Mouse (Mus musculus): ENCODE measurements at regions not wholly inside any gene's neighbourhood (a gene's known extent, or its start where the extent isn't known, plus 50 kb on each side); places are given as distances from the start of the nearest gene placed in this dataset.

DNA sequence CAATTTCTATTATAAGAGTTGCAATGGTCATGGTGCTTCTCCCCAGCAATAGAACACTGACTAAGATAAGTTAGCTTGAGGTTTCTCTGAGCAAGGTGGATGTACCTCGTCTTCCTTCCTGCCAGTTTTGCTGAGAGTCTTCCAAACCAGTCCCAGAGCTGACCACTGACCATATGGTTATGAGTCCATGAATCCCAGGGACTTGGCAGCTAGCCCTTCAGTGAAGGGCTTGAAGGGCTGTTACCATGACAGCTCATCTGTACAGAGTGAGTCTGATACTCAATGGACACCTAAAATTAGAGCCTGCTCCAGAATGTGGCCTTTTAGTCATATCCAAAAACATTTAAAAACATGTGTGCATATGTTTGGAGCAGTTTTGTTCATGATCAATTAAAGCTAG lies 297.5 kb upstream of the Thsd7b start:
- no peak for DNase-seq (ENCODE audit: low spot score)

DNA sequence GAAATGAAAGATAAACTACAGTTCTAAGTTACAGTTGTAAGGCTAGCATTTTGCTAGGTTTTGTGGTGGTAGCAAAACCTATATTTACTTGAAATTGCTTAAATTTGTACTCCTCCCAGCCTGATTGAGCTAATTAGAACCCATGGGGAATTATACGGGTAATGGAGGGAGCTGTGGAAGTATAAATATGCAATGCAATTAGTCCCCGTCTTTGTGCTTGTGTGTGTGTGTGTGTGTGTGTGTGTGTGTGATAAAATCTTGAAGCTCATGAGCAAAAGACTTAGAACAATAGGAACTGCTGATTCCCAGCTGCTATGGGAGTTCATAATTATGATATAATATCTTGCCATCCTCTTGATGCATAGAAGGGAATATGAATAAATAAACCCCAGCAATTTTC lies 321.7 kb upstream of the Thsd7b start:
- no peak for DNase-seq (ENCODE audit: low spot score)

DNA sequence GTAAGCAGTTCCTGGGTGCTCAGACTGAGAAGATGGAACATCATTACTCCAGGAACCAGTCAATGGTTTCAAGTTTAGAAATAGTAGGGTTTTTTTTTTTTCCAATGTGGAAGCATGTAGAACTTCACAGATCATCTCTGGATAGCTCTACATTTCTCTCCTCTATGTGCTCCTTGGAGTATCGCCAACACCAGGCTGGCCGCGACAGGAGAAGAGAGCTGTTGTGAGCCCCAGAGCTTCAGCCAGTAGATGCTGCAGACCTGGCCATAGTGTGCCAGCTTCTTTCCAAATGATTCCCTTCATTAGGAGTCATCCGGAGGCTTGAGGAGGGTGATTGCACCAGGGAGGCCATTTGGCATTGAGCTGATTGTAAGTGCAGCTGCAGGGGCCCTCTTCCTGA lies 322.6 kb upstream of the Thsd7b start:
- no peak for DNase-seq (ENCODE audit: low spot score)

DNA sequence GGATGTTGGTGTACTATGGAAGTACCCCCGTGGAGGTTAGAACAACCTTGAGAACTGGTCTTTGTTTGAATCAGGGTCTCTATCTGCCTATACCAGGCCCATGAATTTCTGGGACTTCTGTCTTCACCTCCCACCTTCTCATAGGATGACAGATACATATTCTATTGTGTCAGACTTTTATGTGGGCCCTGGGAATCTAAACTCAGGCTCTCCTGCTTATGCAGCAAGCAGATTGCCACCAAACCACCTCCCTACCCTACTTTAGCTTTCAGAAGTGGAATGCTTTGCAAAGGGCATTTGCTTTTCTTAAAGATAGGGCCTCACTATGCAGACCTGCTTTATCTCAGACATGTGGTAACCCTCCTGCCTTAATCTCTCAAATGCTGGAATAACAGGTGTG lies 322.7 kb upstream of the Cxcr4 start:
- DNase-seq (ENCODE audit: low spot score), result no peak

DNA sequence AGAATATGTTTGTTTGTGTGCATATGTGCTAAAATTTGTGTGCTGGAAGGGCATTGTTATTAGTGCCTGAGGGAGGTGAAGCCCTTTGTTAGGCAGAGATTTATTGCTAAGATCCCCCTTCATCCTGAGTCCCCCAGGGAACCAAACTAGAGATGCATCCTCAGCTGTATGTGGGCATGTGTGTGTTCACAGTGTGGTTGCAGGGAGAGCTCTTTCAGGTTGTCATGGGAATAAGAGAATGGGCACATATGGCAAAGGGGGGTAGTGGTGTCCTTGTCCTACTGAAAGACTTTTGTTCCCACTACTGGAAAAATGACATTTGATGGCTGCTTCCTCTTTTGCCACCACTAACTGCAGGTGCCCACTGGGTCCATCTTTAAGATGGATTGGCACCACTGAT lies 320.4 kb upstream of the Cxcr4 start:
- DNase-seq (ENCODE audit: low spot score), result no peak

DNA sequence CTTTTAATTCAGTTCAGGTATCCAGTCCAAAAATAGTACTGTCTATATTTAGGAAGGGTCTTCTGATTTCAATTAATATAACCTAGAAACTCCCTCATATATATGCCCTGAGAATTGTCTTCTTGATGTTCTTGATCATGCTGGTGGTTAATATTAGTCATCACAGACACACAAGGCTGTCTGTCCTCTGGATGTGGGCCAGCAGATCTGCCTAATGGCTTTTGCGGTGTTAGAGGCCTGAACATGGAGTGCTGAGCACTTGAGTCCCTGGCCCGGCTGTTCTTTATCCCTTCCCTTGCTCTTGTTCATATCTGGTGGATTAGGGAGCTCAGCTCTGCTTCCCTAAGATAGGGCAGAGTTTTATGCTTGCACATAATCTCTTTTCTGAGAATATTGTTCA lies 315.5 kb upstream of the Cxcr4 start:
- no peak for DNase-seq (ENCODE audit: low spot score)

DNA sequence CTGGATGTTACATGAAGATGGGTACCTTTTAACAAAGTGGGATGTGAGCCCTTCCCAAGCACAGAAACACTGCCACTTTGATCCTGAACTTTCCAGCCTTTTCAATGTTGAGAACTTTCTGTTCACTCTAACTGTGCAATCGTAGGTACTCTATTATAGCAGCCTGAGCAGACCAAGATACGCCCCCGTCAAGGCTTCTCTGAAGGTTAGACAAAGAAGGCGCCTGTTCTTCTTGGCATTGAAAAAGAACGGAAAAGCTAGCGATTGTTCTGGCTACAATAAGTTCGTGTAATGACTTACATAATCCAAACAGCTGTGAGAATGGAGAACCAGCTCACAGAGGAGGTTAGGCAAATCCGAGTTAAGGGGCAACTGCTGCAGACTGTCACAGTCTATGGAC lies 305.9 kb upstream of the Cxcr4 start:
- DNase-seq (ENCODE audit: low spot score), result no peak

DNA sequence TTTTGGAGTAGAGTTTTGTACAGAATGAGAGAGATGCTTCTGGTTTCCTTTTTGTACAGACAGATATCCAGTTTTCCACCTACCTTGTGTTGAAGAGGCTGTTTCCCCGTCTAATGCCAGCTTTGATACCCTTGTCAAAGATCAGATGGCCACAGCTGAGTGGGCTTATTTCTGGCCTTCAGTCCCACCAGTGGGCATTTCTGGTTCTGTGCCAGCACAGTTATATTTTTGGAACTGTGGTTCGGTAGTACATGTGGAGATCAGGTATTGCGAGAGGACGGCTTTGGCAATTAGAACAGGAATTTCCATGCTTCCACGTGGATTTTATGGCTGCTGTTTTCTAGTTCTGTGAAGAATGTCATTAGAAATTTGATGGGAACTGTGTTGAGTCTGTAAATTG lies 302.5 kb upstream of the Cxcr4 start:
- DNase-seq (ENCODE audit: low spot score), result no peak

DNA sequence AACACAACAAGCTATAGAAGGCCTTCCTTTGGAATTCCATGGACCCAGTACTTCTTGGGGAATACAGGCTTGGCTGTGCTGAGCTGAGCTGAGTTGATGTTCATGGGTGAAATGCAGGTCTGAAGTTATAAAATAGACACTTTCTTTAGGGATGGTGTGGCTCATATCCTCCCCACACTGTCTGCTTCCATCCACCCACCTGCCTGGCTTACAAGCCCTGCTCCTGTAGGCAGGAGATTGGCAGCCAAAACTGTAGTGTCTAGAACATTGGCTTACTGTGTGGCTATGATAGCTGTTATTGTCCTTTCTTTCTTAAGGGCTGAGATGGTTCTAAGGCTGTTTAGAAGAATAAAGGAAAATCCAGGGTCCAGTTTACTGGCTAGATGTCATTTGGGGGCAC lies 286.2 kb upstream of the Cxcr4 start:
- DNase-seq (ENCODE audit: low spot score), result no peak

DNA sequence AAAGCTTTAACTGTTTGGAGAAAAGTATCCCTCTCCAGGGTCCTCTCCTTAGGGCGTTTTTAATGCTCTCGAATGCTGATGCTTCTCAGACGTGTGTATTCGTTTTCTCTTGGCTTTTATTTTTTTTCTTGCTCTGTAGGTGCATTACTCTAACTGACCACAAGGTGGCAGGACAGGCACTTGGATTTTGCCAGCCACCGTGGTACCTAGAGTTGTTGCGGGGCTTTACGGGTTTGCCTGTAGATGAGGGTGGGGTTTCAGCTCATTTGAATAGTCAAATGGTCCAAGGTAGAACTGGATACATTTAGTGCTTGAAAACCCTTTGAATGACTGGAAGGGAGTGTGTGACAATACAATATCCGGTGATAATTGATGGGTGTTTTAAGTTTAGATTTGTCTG lies 283.2 kb upstream of the Cxcr4 start:
- peak; percentile 2 for DNase-seq (ENCODE audit: low spot score)

DNA sequence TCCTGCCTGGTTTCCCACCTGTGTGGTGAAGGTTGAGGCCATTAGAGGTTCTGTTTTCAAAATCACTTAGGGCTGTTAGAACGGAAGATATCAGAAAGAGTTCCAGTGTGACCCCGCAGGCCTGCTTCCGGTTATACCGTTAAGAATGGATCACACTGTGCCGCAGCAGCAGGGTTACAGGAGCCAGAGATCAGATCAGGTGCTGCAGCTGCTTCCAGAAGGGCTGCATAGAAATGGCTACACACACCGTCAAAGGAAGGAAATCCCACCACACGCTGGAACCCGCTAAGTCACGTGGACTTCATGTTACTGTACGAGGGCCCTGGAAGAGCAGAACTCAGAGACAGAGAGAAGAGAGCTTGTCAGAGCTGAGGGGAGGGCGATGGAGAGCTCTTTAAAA lies 282.1 kb upstream of the Cxcr4 start:
- DNase-seq (ENCODE audit: low spot score), result no peak

DNA sequence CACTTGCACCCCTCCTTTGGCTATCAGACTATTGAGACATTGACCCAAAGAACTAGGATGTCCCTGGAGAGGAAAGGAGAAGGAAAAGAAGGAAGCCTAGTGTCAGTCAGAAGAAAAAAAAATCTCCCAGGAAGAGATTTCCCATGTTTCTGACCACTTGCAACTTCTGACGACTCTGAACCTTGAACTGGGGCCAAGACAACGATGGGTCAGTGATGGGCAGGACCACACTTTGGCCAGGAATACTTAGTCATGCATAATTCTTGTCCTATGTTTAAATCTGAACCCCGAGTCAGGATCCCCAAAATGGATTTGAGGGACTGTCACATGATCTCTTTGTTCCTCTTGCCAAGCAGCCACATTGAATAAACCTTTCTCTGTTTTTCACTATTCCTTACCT lies 276.7 kb upstream of the Cxcr4 start:
- DNase-seq (ENCODE audit: low spot score), result no peak

DNA sequence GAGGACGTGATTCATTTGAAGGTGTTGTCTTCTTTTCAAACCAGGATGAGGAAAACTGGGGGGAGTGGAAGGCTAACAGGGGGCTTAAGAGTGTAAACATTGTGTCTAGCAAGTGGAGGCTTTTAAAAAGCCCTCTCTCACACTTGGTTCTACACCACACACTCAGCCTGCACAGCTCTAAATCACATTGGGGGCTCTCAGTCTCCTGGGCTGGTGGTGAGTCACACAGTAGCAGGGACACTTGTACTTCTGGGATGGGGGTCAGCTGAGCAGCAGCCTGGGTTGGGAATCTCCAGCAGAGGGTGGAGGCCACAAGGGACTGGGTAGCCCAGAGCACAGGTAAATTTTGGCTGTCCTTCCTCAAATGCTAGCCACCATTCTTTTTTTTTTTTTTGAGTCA lies 268.4 kb upstream of the Cxcr4 start:
- no peak for DNase-seq (ENCODE audit: low spot score)

DNA sequence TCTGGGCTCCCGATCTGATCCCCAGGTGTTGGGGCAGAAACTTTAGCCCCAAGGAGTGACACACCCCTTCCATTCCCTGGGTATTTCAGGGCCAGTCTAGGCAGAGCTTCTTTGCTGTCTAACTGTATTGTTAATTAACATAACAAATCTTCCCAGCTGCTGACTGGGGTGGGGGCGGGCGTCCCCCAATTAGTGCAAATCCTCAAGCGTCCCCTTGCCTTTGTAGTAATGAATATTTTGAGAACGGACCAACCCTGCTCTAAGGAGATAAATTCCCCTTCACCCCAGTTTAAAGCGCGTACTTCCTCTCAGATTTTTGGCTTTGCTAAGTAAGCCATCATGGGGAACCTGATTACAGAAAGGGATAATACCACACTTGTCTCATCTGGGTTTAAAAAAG lies 268.0 kb upstream of the Cxcr4 start:
- no peak for DNase-seq (ENCODE audit: low spot score)

DNA sequence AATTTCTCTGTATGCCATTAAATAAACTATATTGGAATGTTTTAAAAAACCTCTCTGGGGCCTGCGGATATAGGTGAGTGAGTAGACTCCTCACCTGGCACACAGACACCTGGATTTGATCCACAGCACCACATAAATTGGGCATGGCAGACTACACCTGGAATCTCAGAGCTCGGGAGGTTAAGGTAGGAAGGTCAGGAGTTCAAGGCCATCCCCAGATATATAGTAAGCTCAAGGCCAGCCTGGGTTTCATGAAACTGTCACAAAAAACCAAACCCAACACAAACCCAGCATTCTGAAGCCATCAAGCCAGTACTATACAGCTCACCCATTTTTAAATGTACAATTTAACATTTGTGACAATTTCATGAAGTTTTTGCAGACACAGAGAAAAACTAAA lies 266.6 kb upstream of the Cxcr4 start:
- DNase-seq (ENCODE audit: low spot score), result no peak

DNA sequence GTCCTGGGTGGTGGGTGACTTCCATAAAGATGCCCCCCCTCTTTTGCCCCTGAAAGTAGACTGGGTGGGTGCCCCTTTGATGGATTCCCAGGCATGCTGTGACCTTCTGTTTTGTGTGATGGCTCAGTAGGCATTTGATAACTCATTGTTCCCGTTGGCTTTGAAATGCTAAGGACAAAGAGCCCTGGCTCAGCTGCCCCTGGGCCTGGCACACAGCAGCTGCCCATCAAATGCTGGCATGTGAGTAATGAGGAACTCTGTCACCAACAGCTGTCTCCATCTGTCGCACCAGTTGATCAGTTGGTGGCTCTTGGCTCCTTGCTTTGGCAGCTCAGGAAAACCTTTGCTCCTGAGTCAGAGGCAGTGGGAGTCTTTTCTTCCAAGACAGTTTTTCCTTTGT lies 264.8 kb upstream of the Cxcr4 start:
- DNase-seq (ENCODE audit: low spot score), result no peak

DNA sequence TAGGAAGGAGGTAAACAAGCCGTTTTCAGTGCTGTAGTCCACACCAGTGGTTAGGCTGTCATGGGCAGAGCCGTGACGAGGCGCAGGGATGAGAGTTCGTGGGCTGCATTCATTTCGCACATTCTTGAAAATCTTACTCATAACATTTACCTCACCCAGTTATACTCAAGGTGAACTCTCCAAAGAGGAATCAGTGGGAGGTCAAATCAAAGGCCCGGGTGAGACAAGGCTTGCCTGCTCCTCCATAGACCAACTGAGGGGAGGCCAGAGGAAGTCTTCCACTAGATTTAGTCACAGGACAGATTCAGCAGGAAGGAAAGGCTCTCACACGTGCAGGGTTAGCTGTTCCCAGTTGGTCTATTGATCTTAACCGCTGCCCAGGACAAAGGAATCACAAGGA lies 262.6 kb upstream of the Cxcr4 start:
- no peak for DNase-seq (ENCODE audit: low spot score)

DNA sequence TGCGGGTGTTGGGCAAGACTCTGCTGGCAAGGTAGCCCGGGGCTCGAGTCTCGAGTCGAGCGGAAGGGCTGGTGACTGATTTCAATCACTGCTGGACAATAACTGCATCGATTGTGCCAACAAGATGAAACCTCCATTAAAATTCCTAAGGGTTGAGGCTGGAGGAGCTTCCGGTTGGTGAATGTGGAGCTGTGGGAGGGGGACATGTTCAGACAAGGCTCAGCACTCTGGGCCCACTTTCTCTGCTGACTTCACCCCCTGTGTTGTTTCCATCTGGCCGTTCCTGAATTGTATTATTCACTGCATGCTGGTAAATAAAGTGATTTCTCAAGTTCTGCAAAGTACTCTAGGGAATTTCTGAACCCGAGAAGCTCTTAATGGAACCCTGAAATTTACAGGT lies 261.2 kb upstream of the Cxcr4 start:
- DNase-seq (ENCODE audit: low spot score), result no peak

DNA sequence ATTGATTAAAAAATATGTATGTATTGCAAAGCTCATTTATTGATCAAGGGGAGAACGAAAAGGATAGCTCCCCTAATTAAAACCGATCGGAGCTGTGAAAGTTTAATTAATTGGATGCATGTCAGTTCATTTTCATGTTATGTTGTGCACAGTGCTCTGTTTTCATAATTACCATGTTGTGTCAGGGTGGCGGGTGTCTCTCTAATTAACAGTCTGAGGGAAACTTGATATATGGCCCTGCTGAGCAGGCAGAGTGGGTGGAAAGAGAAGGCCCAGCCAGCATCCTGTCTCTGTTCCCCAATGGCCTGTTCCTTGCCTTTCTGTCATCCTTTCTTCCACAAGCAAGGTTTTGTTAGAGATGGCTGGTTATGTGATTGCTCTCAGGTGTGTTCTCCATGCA lies 245.3 kb upstream of the Cxcr4 start:
- no peak for DNase-seq (ENCODE audit: low spot score)

DNA sequence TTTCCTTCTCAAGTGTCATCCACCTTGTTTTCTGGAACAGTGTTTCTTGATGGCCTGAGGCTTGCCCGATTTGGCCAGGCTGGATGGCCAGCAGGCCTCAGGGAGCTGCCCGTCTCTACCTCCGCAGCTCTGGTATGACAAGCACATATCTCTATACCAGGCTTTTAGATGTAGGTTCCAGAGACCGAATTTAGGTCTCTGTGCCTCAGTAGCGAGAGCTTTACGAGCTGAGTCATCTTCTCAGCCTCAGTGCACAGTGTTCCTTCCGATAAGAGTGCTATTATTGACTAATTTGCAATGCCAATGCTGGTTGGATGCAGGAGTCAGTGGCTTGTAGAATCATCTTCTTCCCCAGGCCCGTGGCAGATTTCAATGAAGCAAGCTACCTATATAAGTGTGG lies 243.4 kb upstream of the Cxcr4 start:
- DNase-seq (ENCODE audit: low spot score), result no peak

DNA sequence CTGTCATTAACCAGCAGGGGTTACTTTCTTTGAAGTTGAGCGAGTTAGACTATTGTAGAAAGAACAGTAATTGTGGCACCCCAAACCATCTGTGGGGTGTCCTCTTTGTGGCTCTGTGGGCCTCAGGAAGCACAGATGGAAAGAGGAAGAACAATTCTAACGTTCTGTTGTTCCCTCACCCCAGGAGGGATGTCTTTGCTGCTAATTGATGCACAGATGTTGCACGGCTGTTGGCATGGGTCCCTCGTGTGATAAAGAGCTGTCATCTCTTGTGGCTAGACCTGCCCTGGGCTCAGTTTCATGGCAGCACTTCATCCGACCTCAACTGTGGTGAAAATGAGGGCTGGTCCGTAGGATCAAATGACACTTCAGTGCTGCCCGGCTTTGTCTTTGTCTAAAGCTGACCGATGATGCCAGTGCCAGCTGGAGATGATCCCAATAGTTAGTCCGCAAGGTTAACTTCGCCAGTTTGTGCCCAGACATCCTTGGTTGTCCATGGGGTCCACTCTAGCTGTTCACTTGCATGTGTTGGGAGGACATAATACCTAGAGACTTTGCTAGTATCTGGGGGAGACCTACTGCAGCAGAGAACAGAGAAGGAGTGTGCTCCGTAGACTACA lies 241.1 kb upstream of the Cxcr4 start:
- no peak for DNase-seq (ENCODE audit: low spot score)

DNA sequence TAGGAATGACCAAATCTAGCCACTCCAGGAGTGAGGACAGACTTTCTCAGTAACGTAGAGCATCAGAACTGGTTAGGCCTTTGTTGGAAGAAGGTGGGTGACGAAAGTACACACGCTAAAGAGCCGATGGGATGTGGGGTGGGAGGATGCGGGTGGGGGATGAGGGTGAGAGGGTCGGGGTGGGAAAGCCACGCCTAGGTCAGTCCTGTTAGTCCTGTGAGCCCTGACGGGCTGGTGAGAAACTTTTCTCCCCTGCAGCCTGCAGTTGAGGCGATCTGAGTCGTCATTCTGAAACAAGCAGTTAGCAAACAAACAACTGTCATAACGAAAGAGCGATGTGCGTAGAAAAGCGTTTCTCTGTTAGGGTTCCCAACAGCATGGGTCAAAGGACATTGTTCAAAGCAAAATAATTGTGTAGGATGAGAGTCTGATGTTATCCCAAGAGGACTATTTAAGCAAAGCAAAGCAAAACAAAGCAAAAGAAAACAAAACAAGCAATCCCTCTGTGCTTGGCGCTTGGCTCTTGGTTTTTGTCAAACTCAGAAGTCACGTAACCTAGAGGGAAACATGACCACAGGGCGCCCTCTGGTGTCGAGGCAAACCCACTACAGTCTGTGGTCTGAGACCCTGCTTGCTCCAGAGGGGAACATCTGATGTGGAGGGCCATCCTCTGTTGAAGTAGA lies 240.2 kb upstream of the Cxcr4 start:
- DNase-seq (ENCODE audit: low spot score), result peak; percentile 81

DNA sequence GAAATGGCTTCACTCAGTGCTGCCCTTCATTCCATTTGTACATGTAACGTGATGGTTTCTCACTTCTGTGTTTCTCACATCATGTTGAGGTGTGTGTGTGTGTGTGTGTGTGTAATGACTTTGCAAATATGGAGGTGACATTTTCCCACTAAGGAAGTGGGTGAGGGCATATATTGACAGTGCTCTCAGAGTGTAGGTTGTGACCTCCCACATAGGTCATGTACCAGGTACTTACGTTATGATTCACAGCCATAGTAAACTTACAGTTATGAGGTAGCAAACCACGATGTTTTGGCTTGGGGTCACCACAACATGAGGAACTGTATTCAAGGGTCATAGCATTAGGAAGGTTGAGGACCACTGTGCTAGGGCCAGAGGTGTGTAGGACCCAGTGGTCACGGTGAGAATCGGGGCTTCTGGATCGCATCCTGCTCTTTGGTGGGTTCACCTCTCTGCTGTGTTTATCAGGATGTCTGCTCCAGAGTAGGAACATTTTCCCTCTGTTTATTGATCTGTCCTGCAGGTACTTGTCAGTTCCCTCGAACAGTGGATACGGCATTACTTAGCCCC lies 238.7 kb upstream of the Cxcr4 start:
- DNase-seq (ENCODE audit: low spot score), result no peak

DNA sequence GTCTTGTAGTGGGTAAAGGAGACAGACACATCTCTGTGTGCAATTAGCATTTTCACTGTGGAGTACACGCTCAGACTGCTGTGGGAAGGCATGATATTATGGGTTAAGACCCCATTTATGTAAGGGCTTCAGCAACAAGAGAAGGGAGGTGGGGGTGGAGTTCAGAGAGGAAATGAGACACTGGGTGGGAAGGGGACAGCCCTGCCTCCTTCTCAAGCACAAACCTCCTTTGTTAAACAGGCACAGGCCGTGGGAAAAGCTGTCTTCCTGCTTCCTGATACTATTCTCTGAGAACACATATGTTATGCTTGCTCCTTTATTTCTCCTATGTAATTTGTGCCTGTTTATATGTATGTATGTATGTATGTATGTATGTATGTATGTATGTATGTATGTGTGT lies 237.4 kb upstream of the Cxcr4 start:
- DNase-seq (ENCODE audit: low spot score), result no peak
